Mouse (Mus musculus): ENCODE measurements around the gene Epha2. TPM values are rescaled to one million over a fixed set of nuclear protein-coding genes. Genes with fewer than 3 reads are reported as not detected.

The Epha2 gene
- polyA plus RNA-seq, 1 experiment from 2014 or later: 6.7 TPM

- 20% methylated on average over 1 of the region's 1 CpGs for WGBS
- no peak overlapping the region for H3K4me3 ChIP-seq (replicated peaks)
- no peak overlapping the region; the same call in 1 of the 2 replicates for H3K4me2 ChIP-seq (replicated peaks)
- peak overlapping the region; percentile 51; the same call in 1 of the 2 replicates for H3K27ac ChIP-seq
- peak; percentile 24 for ATAC-seq
- no peaks in the 10 kb centered on the region for H3K36me3 ChIP-seq
- H3K9me3 ChIP-seq: no peaks in the 10 kb centered on the region
- H3K27me3 ChIP-seq (replicated peaks): no peaks in the 10 kb centered on the region; the same call in 1 of the 2 replicates
- no peak overlapping the region for H3K9ac ChIP-seq
- peaks cover 57% of the 10 kb centered on the region for H3K4me1 ChIP-seq (replicated peaks)
These were observed 19.5 kb upstream of the Epha2 start for GRCm38 (mm10) chr4:141281578-141281977.

DNA sequence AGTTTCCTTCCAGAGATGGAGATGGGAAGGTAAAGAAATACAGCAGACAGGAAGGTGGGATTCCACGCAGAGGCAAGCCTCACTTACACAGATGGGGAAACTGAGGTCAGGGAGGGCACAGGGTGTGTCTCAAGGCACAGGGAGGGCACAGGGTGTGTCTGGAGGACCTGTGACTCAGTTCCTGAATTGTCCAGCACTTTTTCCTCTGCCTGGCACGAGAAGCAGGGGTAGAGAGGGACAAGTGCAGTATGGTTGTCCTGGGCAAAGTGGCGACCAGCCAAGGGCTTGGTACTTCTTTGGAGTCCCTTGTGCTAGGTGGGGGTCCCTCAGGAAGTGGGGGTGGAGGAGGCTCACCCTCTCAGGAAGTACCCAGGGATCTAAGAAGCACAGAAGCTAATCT, 19.0 kb upstream of the Epha2 start:
- peak overlapping the region; percentile 28; the same call in 1 of the 2 replicates for H3K27ac ChIP-seq
- peaks cover 58% of the 10 kb centered on the region for H3K4me1 ChIP-seq (replicated peaks)
- no peak overlapping the region for H3K9ac ChIP-seq
- no peaks in the 10 kb centered on the region for H3K9me3 ChIP-seq
- no peaks in the 10 kb centered on the region for H3K36me3 ChIP-seq
- H3K4me3 ChIP-seq (replicated peaks): no peak overlapping the region
- WGBS: 58% methylated on average over 3 of the region's 3 CpGs
- H3K4me2 ChIP-seq (replicated peaks): no peak overlapping the region
- H3K27me3 ChIP-seq (replicated peaks): no peaks in the 10 kb centered on the region; the same call in 1 of the 2 replicates
- no peak for ATAC-seq

DNA sequence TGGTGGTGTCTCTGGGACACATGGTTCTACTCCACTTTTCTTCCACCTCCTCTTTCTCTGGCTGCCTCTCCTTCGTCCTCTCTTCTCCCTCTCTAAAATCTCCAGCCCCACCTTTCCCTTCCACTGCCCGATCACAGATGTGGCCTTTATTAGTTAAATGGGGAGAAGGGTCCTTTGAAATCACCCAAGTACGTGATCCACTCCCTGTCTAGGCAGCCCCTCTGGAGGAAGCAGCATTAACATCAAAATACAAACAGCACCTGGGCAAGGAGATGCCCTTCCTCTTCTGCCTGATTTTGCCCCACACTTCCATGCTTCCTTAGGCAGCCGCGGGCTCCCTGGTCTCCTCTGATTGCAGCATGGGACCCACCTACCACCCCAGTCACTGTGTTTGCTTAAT, 18.4 kb upstream of the Epha2 start:
- 62% methylated on average over 5 of the region's 5 CpGs for WGBS
- peak overlapping the region; percentile 13; the same call in 1 of the 2 replicates for H3K27ac ChIP-seq
- no peak for ATAC-seq
- no peak overlapping the region for H3K4me2 ChIP-seq (replicated peaks)
- H3K4me1 ChIP-seq (replicated peaks): peaks cover 54% of the 10 kb centered on the region
- H3K9me3 ChIP-seq: no peaks in the 10 kb centered on the region
- H3K9ac ChIP-seq: no peak overlapping the region
- no peaks in the 10 kb centered on the region for H3K36me3 ChIP-seq
- H3K27me3 ChIP-seq (replicated peaks): peaks cover 4% of the 10 kb centered on the region
- H3K4me3 ChIP-seq (replicated peaks): no peak overlapping the region

GRCm38 (mm10) chr4:141283176-141283878, 17.7 kb upstream of the Epha2 start:
- H3K4me3 ChIP-seq (replicated peaks): no peak overlapping the region
- no peak overlapping the region for H3K4me2 ChIP-seq (replicated peaks)
- peaks cover 51% of the 10 kb centered on the region for H3K4me1 ChIP-seq (replicated peaks)
- H3K27me3 ChIP-seq (replicated peaks): peaks cover 7% of the 10 kb centered on the region
- H3K27ac ChIP-seq: no peak overlapping the region
- no peaks in the 10 kb centered on the region for H3K36me3 ChIP-seq
- WGBS: 63% methylated on average over 11 of the region's 12 CpGs
- H3K9ac ChIP-seq: no peak overlapping the region
- no peaks in the 10 kb centered on the region for H3K9me3 ChIP-seq
- no peak for ATAC-seq

DNA sequence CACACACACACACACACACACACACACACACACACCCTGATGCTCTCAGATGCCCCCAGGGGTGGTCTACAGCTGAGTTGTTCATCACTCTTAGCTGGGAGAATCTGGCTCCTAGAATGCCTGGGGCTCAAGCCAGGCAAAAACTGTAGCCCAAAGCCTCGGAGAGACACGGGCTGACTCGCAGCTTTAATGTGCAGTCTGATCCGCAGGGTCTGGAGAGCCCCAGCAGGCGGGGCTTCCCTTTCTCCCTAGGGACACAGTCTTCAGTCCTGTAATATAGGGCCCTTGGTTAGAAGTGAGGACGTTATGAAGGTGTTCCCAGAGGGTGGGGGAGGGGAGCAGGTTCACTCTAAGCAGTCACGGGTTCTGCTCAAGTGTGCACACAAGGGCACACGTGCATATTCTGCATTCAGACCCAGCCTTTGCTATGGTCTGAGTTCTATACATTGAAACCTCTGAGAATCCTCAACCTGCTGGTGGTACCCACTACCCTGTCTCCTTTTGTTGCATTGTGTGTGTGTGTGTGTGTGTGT, 17.1 kb upstream of the Epha2 start:
- H3K9me3 ChIP-seq: no peaks in the 10 kb centered on the region
- no peak overlapping the region for H3K4me2 ChIP-seq (replicated peaks)
- H3K27me3 ChIP-seq (replicated peaks): peaks cover 10% of the 10 kb centered on the region
- H3K9ac ChIP-seq: no peak overlapping the region
- no peak for ATAC-seq
- H3K27ac ChIP-seq: no peak overlapping the region
- no peak overlapping the region for H3K4me3 ChIP-seq (replicated peaks)
- H3K4me1 ChIP-seq (replicated peaks): peaks cover 50% of the 10 kb centered on the region
- no peaks in the 10 kb centered on the region for H3K36me3 ChIP-seq
- 21% methylated on average over 8 of the region's 8 CpGs for WGBS

DNA sequence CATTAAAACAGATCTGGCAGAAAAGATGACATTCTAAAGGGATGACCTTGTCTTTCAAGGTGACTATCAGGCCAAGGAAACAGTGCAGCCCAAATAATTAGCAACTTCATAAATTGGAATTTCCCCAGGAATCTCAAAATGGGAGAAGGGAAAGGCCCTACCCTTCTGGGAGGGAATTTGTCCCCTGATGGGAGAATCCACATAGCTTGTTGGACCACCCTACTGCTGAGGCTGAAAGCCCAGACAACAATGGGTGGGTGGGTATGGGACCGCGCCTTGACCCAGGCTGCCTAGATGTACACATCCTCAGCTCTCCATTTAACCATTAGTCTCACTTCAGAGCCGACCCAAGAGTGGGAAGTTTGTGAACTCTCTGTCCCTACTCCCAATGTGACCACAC, 16.6 kb upstream of the Epha2 start:
- Histone ChIP-seq H3K9me3 (no peaks in the 10 kb centered on the region), H3K4me1 (replicated peaks) (peaks cover 45% of the 10 kb centered on the region), H3K9ac (no peak overlapping the region), H3K27ac (no peak overlapping the region), H3K4me2 (replicated peaks) (no peak overlapping the region), H3K4me3 (replicated peaks) (no peak overlapping the region), H3K27me3 (replicated peaks) (peaks cover 15% of the 10 kb centered on the region), H3K36me3 (no peaks in the 10 kb centered on the region)
- no peak for ATAC-seq
- 85% methylated on average over 3 of the region's 3 CpGs for WGBS

GRCm38 (mm10) chr4:141285128-141285527, 15.9 kb upstream of the Epha2 start:
- Histone ChIP-seq H3K9me3 (no peaks in the 10 kb centered on the region), H3K27me3 (replicated peaks) (peaks cover 16% of the 10 kb centered on the region), H3K4me3 (replicated peaks) (no peak overlapping the region), H3K9ac (no peak overlapping the region), H3K27ac (peak overlapping the region; percentile 41; the same call in 1 of the 2 replicates), H3K4me2 (replicated peaks) (no peak overlapping the region), H3K4me1 (replicated peaks) (peaks cover 45% of the 10 kb centered on the region), H3K36me3 (no peaks in the 10 kb centered on the region)
- WGBS: 25% methylated on average over 8 of the region's 8 CpGs
- no peak for ATAC-seq

GRCm38 (mm10) chr4:141286860-141287517, 14.1 kb upstream of the Epha2 start:
- Histone ChIP-seq H3K27ac (peak overlapping the region; percentile 85), H3K9me3 (no peaks in the 10 kb centered on the region), H3K36me3 (no peaks in the 10 kb centered on the region), H3K4me2 (replicated peaks) (peak overlapping the region; percentile 48), H3K9ac (0 out of 2 replicates have a peak overlapping the region, but pooled peaks have one; percentile 8), H3K4me1 (replicated peaks) (peaks cover 44% of the 10 kb centered on the region), H3K4me3 (replicated peaks) (0 out of 2 replicates have a peak overlapping the region, but pooled peaks have one; percentile 6), H3K27me3 (replicated peaks) (peaks cover 22% of the 10 kb centered on the region)
- peak; percentile 80 for ATAC-seq
- WGBS: 11% methylated on average over 20 of the region's 20 CpGs

GRCm38 (mm10) chr4:141287518-141288004, 13.5 kb upstream of the Epha2 start:
- Histone ChIP-seq H3K27ac (peak overlapping the region; percentile 85), H3K9ac (no peak overlapping the region), H3K4me1 (replicated peaks) (peaks cover 41% of the 10 kb centered on the region), H3K4me2 (replicated peaks) (peak overlapping the region; percentile 48), H3K27me3 (replicated peaks) (peaks cover 22% of the 10 kb centered on the region), H3K4me3 (replicated peaks) (0 out of 2 replicates have a peak overlapping the region, but pooled peaks have one; percentile 6), H3K36me3 (no peaks in the 10 kb centered on the region), H3K9me3 (no peaks in the 10 kb centered on the region)
- ATAC-seq: peak; percentile 80
- WGBS: 12% methylated on average over 15 of the region's 15 CpGs

DNA sequence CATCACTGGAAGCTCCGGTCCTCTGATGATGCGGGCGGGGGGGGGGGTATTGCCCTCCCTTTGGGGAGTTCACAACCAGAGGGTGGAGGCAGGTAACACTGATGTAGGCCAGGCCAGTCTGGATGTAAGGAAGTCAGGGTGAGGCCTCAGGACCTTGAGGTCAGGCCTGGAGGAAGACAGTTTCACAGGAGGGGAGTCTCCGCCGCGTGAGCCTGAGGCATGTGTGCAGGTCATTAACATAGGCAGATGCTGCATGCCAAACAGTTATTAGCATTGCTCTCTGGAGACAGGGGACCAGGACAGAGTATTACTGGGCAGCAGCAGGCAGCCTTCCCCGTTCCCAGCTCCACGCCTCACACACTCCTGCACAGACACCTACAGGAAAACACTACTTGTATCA, 12.9 kb upstream of the Epha2 start:
- H3K27me3 ChIP-seq (replicated peaks): peaks cover 22% of the 10 kb centered on the region
- ATAC-seq: no peak
- H3K27ac ChIP-seq: peak overlapping the region; percentile 85
- H3K4me2 ChIP-seq (replicated peaks): peak overlapping the region; percentile 48
- H3K9me3 ChIP-seq: no peaks in the 10 kb centered on the region
- no peaks in the 10 kb centered on the region for H3K36me3 ChIP-seq
- H3K4me1 ChIP-seq (replicated peaks): peaks cover 41% of the 10 kb centered on the region
- no peak overlapping the region for H3K4me3 ChIP-seq (replicated peaks)
- 45% methylated on average over 8 of the region's 8 CpGs for WGBS
- no peak overlapping the region for H3K9ac ChIP-seq

DNA sequence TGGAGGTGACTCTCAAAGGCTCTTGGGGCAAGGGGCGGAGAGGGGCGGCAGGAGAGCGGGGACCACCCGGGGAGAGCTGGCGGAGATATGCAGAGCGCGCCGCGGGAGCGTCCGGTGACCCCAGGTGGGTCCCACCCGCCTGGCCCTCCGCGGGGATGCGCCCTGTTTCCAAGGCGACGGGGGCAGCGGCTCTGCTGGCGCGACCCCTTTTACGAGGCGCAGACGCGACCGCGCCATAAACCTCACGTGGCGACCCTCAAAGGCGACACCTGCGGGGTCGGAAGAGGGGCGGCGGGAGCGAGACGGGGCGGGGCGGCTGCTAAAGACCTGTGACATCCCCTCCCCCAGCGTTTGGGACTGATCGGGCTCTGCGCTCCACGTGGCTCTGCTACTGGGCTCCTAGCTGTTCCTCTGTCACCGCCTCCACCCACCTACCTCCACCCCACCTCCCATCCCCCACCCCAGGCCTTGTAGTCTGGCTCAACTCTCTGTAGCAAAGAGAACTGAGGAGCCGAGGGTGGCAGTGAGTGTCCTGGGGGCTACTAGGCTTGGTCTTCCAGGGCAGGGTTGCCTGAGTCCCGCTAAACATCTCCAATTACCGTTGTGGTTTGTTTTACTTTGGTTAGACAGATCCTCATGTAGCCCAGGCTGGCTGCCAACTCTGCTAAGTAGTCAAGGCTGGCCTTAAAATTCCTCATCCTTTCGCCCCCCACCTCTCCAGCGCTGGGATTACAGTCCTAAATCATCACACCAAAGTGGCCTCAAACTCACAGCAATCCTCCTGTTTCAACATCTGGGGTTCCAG, 9.3 kb upstream of the Epha2 start:
- 4% methylated on average over 46 of the region's 47 CpGs for WGBS
- Histone ChIP-seq H3K4me1 (replicated peaks) (peaks cover 31% of the 10 kb centered on the region), H3K27me3 (replicated peaks) (peaks cover 22% of the 10 kb centered on the region), H3K4me2 (replicated peaks) (peak overlapping the region; percentile 87), H3K27ac (no peak overlapping the region), H3K9me3 (no peaks in the 10 kb centered on the region), H3K4me3 (replicated peaks) (peak overlapping the region; percentile 35), H3K9ac (peak overlapping the region; percentile 21; the same call in 1 of the 2 replicates), H3K36me3 (no peaks in the 10 kb centered on the region)
- ATAC-seq: no peak

All from intestine, embryonic 15.5 days (tissue).